Mouse (Mus musculus) A20 (cell line): ENCODE measurements around the gene Mptx2.
"Not testable (repeated sequence)": the region's sequence is repeated elsewhere in the genome, so short reads cannot be mapped to it uniquely, and the experiment has no call there.

ENCODE experiments used
- DNase-seq: peaks from one replicate; pipeline ENCODE4 v3.0.0-alpha.2; 2011; ENCODE audit warnings: low read depth, low spot score

The Mptx2 gene

GRCm38 (mm10) chr1:173277677-173278076 lies at the start of gene Mptx2:
Mptx2 (minus strand) TSS chr1:173277777.
- DNase-seq, result no peak

DNA sequence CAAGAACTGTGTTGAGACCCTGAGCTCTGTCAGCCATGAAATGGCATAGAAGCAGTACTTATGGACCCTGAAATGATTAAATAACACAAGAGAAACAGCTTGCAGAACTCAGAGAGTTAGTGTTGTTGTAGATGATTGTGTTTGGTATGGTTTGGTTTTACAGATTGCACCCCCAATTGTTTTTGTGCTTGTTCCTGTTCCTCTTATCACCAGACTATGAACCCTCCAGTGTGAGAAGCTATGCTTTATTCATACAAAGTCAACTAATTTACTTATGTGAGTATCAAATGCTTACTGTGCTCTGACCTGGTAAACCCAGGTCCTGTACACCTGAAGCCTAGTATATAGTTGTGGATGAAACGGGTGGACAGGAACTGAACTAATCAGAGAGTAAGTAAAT lies 49.0 kb upstream of the Mptx2 start:
- no peak for DNase-seq

DNA sequence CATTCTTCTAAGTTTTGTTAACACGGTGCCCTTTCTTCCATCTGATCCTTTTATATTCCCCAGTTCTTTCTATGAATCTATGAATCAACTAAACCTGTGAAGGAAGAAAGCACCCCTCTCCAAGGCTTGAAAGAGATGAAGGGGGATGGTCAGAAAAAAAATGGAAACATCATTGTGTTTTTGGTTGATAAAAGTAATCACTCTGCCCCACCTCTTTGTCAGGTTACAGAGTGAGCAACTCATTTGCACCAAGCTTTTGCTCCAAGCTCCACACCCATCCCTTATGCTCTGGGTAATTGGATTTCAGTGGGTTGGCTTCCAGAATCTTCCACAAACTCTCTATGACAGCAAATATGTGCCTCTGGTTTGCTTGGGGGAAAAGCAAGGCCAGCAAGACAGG lies 47.8 kb upstream of the Mptx2 start:
- no peak for DNase-seq

DNA sequence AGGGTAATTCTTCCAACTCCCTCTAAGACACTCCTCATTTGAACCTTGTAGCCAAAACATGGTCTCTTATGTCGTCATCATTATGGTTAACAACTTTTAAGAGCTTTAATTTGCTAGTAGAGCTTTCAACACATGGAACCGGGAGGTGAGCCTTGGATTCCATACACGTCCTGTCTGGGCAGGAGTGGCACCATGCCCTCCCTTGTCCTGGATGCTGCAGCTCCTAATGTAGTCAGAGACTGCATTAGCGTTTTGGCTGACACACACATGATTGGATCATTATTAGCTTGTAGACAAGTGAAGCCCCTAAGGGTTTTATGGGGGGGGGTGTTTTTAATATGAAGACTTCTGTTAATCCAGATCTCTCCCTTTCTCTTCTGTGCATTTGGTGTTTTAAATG lies 47.4 kb upstream of the Mptx2 start:
- no peak for DNase-seq

DNA sequence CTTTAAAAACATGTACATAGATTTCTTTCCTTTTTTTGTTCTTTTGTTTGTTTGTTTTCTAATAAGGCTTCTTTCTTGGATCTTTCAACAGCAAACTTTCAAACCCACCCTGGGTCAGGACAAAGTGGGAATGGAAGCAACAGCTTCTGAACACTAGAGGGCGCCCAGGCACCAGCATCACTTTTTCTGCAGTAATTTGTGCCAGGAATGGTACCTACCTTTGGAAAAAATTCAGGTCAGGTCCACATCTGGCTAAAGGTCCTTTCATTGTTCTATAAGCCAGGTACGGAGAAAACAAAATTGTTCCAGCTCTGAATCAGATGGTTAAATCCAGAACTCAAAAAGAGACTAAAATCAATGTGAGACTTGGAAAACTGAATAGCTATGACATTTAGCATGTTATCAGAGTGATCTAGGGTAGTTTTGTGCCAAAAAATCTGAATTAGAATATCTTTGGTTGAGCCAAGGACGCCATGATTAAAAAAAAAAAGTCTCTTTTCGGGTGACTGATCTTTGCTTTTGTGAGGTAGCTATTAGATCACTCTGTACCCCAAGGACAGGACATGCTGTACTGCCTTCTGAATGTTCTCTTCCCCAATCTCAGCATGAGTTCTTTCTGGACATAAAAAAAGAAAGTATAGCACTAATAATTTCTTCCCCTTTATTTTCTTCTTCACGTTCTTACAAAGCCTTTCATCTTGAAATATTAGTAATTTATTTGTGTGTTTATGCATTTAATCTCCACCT lies 46.4 kb upstream of the Mptx2 start:
- DNase-seq, result peak; percentile 36

DNA sequence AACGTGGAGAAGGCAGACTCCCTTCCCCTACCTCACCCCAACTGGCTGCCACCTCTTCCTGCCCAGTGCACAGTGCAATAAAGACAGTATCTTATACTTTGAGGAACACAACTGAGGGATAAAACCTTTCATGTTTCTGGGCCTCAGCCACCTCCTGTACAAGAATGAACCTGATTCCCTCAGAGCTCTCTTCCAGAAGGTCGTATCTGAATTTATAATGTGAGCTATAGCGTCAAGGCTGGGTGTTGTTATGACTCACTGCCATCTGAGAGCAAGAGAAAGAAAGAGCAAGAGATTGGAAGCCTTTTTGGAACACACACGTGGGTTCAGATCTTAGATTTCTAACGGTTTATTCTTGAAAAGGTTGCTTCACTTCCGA lies 44.7 kb upstream of the Mptx2 start:
- DNase-seq, result no peak

GRCm38 (mm10) chr1:173321593-173322248 lies 44.1 kb upstream of the Mptx2 start:
- DNase-seq, result no peak

DNA sequence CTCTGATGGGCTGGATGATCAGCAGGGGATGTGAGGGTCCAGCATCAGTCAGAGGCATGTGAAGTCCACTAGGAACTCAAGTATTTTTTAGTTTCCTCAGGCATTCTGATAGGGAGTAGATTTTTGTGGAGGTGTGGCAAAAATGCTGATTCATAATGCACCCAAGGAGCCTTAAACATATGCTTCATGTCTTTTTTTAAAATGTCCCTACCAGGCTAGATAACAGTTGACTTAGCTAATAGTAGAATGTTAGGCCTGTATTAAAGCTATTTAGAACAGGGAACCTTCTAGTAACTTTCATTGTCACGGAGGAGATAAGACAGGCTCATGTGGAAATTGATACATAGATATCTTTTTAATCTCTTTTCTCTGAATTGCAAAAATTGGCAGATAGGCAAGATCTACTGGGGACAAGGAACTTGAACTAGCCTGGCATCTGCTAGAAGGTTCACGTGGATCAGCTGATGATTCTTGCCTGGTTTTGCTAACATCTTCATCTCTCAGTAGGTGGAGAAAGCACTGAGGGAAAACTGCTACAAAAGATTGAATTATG lies 40.4 kb upstream of the Mptx2 start:
- no peak for DNase-seq

GRCm38 (mm10) chr1:173315725-173316124 lies 38.1 kb upstream of the Mptx2 start:
- DNase-seq, result no peak

DNA sequence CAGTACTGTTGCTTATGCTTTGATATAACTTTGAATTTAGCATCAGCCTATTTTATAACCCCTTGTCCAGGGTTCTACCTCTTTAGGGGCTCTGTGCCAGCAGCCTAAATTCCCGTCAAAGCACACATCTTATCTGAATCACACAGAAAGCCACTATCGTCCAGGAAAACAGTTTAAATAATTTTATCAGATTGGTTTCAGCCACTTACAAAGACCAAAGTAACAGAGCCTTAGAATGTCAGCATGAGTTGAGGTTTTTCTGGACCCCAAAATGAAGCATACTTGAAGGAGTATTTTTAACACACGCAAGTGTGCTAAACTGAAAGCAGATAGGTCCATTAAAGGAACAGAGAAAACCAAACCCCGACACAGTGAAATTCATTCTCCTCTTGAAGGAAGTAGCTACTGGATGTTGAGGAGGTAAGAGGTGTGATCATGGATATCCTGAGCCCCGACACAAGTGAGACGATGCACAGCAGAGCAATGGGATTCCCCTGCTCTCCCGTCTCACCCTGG lies 36.0 kb upstream of the Mptx2 start:
- DNase-seq, result not testable (repeated sequence)

DNA sequence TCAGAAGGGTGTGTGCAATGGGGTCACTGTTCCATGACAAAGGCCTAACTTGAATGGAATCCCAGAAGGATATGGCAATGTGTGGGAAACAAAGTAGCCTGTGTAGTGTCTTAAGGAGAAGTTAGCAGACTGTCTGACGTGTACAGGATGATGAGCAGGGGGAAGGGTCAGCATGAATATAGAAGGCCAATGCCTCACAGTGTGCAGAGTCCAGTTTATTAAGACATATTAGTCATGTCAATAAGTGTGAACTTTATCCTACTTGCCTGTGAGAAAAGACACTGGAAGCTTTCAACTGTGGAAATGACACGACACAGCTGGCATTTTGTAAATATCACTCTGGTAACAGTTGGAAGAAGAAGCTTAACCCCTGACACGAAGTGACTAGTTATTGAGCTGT lies 25.2 kb upstream of the Mptx2 start:
- DNase-seq, result not testable (repeated sequence)

DNA sequence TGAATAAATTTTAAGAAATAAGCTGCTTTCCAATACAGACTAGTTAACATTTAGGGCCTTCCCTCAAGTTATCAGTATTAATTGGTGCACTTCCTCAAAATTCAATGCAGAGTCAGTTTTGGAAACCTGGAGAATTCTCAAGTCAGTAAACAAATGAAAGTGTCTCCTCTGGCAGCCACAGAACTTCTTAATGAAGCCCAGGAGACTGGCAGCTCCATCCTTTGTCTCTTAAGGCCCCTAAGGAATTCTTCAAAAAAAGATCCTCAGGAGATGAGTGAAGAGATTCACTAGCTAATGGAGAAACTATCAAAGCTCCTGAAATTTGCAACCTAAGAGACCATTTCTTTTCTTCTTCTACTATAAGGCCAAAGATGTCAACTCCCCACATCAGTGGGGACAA lies 11.9 kb downstream of the Mptx2 start, which contains the start of gene Olfr418:
TSS of gene Olfr418 (plus strand) at position 301 of the 400 bp plus-strand sequence.
- no peak for DNase-seq

DNA sequence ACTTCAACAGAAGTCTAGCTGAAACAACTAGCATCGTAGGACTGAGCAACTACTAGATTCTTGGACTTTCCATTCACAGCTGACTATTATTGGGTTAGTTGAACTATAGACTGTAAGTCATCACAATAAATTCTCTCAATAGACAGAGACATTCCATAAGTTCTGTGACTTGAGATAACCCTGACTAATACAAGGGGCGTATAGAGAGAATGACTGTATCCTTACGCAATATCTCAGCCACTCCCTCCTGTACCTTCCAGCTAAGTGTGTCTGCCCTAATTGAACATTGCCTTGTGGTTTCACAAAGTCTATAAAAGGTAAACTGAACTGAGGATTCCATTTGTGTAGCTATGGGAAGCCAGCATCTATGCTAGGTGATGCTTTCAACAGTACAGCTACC lies 27.7 kb downstream of the Mptx2 start:
- DNase-seq, result no peak

- not testable (repeated sequence) for DNase-seq
Observed at GRCm38 (mm10) chr1:173237004-173237403, 40.6 kb downstream of the Mptx2 start.

- DNase-seq, result no peak
Observed at GRCm38 (mm10) chr1:173227081-173227480, 50.5 kb downstream of the Mptx2 start, which contains the start of gene Fcer1a. Fcer1a (minus strand) TSS chr1:173227214.
